9 mouse cellular contexts compared by ENCODE assay signal in the genomic region with DNA sequence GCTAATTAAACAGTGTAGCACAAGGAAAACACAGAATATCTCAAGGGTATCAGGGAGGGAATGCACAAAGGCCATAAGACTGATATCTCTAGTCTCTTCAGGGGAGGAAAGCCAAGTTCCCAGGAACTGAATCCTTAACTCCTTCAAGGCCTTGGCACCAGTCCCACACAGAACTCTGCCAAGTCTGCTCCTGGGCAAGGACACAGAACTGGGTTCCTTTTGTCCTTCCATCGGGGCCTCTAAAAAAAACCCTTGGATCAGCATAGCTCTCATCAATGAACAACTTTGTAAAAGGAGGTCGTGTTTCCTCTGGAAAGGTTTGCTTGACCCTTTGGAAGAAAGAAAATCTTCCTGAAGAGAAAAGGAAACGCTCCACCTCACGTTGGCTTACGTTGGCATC.
DNase-seq lines count a peak whose midpoint lies in the region; ATAC-seq and TF ChIP-seq lines count a peak whose summit lies in the region.
"Had no signal": no experiment of that assay in that cellular context is flagged by ENCODE, and none has a peak within 500 bp of the region (broad histone marks: within the 10 kb centered on the region; RNA-seq: fewer than 3 reads in every experiment).

No protein-coding gene starts in this region.

- TF ChIP-seq CTCF in heart, adult 2 months (IDR thresholded peaks at IDR 0.05): no peak
- no peak for TF ChIP-seq CTCF in midbrain, postnatal 0 days (IDR thresholded peaks at IDR 0.05)

- intact Hi-C loops in left cerebral cortex, postnatal 14 days (cut with DNase I): no loop called here
- intact Hi-C loops in heart, adult 2 months (cut with DNase I): no loop called here

- no peaks in the 10 kb centered on the region for H3K9me3 ChIP-seq in midbrain, postnatal 0 days (ENCODE audit: low read length)
- H3K9me3 ChIP-seq: megakaryocyte, embryonic 14.5 days had no signal

- H3K27ac ChIP-seq in heart, adult 2 months: no peak overlapping the region
- no peak overlapping the region for H3K27ac ChIP-seq in midbrain, postnatal 0 days (ENCODE audit: low read depth, low read length)

- no peak overlapping the region for H3K9ac ChIP-seq in heart, adult 2 months (ENCODE audit: low read depth, low read length)
- no peak overlapping the region for H3K9ac ChIP-seq in midbrain, postnatal 0 days (replicated peaks; ENCODE audit: low read length, poor library complexity, severe bottlenecking)

- TF ChIP-seq POLR2A in heart, adult 2 months (IDR thresholded peaks at IDR 0.05; ENCODE audit: insufficient read depth, low read depth, low read length): no peak

- no peak overlapping the region for H3K4me3 ChIP-seq in heart, adult 2 months
- H3K4me3 ChIP-seq in midbrain, postnatal 0 days (ENCODE audit: low read depth, low read length): no peak overlapping the region
- H3K4me3 ChIP-seq: megakaryocyte, embryonic 14.5 days had no signal

- peak; percentile 24 to 63 for DNase-seq in cerebellum, postnatal 4 days (ENCODE audit: low spot score in 2 of 2)
- peak; percentile 12 to 33 for DNase-seq in left cerebral cortex, postnatal 14 days (ENCODE audit: low spot score in 2 of 2)
- DNase-seq in left cerebral cortex, adult 18-20 months (ENCODE audit: low spot score in 2 of 2): no peak
- peak; percentile 21 to 27 for DNase-seq in heart, adult 2 months
- DNase-seq in midbrain, postnatal 0 days (ENCODE audit: low spot score): peak; percentile 75
- no peak for DNase-seq in spleen, adult 12 weeks (ENCODE audit: low spot score)

- no peaks in the 10 kb centered on the region for H3K27me3 ChIP-seq in heart, adult 2 months (ENCODE audit: control insufficient read depth, insufficient read depth, low read length)
- H3K27me3 ChIP-seq in midbrain, postnatal 0 days (ENCODE audit: insufficient read depth, low read length): no peaks in the 10 kb centered on the region
- H3K27me3 ChIP-seq: megakaryocyte, embryonic 14.5 days had no signal

- no peaks in the 10 kb centered on the region for H3K79me2 ChIP-seq in heart, adult 2 months (replicated peaks; ENCODE audit: control insufficient read depth, insufficient read depth, low read length)

- no peak for ATAC-seq in cerebellum, adult (ENCODE audit: insufficient number of reproducible peaks, low FRiP score, low TSS enrichment)
- ATAC-seq in midbrain, postnatal 0 days (ENCODE audit: low FRiP score): no peak
- ATAC-seq in megakaryocyte, adult 5-6 weeks (ENCODE audit: poor library complexity, severe bottlenecking): no peak

- H3K36me3 ChIP-seq in heart, adult 2 months (ENCODE audit: control insufficient read depth, insufficient read depth, low read length): no peaks in the 10 kb centered on the region
- H3K36me3 ChIP-seq in midbrain, postnatal 0 days (ENCODE audit: insufficient read depth, low read length): no peaks in the 10 kb centered on the region

- TF ChIP-seq EP300 in heart, adult 2 months (IDR thresholded peaks at IDR 0.05; ENCODE audit: insufficient read depth, low read depth, low read length): no peak

- peaks cover 4% of the 10 kb centered on the region for H3K4me1 ChIP-seq in heart, adult 2 months (ENCODE audit: control insufficient read depth, insufficient read depth, low read length)
- no peaks in the 10 kb centered on the region for H3K4me1 ChIP-seq in midbrain, postnatal 0 days (ENCODE audit: insufficient read depth, low read length)
- H3K4me1 ChIP-seq: megakaryocyte, embryonic 14.5 days had no signal

- H3K4me2 ChIP-seq in midbrain, postnatal 0 days (ENCODE audit: low read depth, low read length, poor library complexity, severe bottlenecking): no peak overlapping the region

- 12% methylated on average over 5 of the region's 5 CpGs for WGBS in heart, adult 2 months
- WGBS in midbrain, postnatal 0 days: 62% methylated on average over 5 of the region's 5 CpGs

Comparison
In these comparisons a context has a peak if more than half of its experiments do, and no peak if none do; other contexts are left out.
1. DNase-seq: peak in cerebellum, postnatal 4 days (2 of 2), left cerebral cortex, postnatal 14 days (2 of 2), heart, adult 2 months (2 of 2) and midbrain, postnatal 0 days (single experiment); none in left cerebral cortex, adult 18-20 months (0 of 2) and spleen, adult 12 weeks (single experiment).